Mouse (Mus musculus) hindbrain, embryonic 15.5 days (tissue): ENCODE results near the gene Proser3. TPM values are rescaled to one million over a fixed set of nuclear protein-coding genes. Genes with fewer than 3 reads are reported as not detected.
A peak's percentile ranks its signal among the peaks of the same experiment; 100 is the strongest.

Experiments used
- ATAC-seq: fragments of 200-750 bp; cut with Nextera tagmentation; 2 replicates; pipeline ENCODE4 v1.8.0; 2017; ENCODE audit warnings: low read depth, moderate number of reproducible peaks, moderate TSS enrichment; ENCODE audit not compliant: low FRiP score
- H3K27ac ChIP-seq: fragments of 300-500 bp; sonication (generic); replicated peaks from 2 replicates; pipeline ENCODE4 v1.5.1; 2015; ENCODE audit warnings: mild to moderate bottlenecking, inconsistent platforms
- H3K27me3 ChIP-seq: fragments of 300-500 bp; sonication (generic); 2 replicates; pipeline ENCODE4 v1.6.1; 2015; ENCODE audit warnings: control low read depth, inconsistent platforms
- H3K36me3 ChIP-seq: fragments of 300-500 bp; sonication (generic); 2 replicates; pipeline ENCODE4 v1.6.1; 2015; ENCODE audit warnings: control low read depth, inconsistent platforms
- H3K4me1 ChIP-seq: fragments of 300-500 bp; sonication (generic); replicated peaks from 2 replicates; pipeline ENCODE4 v1.6.1; 2015; ENCODE audit warnings: control low read depth, inconsistent platforms
- H3K4me2 ChIP-seq: fragments of 300-500 bp; sonication (generic); 2 replicates; pipeline ENCODE4 v1.6.1; 2015; ENCODE audit warnings: moderate library complexity, mild to moderate bottlenecking, inconsistent platforms
- H3K4me3 ChIP-seq: fragments of 300-500 bp; sonication (generic); 2 replicates; pipeline ENCODE4 v1.5.1; 2015; ENCODE audit warnings: mild to moderate bottlenecking, inconsistent platforms
- H3K9ac ChIP-seq: fragments of 300-500 bp; sonication (generic); 2 replicates; pipeline ENCODE4 v1.6.1; 2015; ENCODE audit warnings: inconsistent platforms
- H3K9me3 ChIP-seq: fragments of 300-500 bp; sonication (generic); 2 replicates; pipeline ENCODE4 v1.6.1; 2016; ENCODE audit warnings: control low read depth, inconsistent platforms
- WGBS: fragments of 180-500 bp; shearing (Covaris S2); methylation state at CpG from one replicate; pipeline ENCODE4 v1.1.7; 2015; 5-methylcytosine and 5-hydroxymethylcytosine counted together
- polyA plus RNA-seq: library from polyadenylated mRNA; unstranded; fragments of >200 nt; fragmentation: Nextera tagmentation; extraction: Ambion mirVana; gene quantifications from 2 replicates; pipeline ENCODE4 v1.2.1, GENCODE M21; 2015

The Proser3 gene
- polyA plus RNA-seq, 1 experiment from 2014 or later = 8.4 TPM

DNA sequence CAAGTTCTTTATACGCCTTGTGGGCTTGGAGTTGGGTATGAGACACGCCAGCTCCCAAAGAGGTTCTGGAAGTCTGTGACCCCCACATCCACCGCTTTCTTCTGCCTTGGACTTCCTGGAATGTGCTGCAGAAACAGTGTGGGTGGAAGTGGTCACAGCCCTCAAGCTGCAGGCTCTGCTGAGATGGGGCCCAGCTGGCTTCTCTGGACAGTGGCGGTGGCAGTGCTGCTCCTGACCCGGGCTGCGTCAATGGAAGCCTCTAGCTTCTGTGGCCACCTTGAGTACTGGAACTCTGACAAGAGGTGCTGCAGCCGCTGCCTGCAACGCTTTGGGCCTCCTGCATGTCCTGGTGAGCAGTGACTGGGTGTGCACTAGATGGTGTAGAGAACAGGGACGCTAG, 13.9 kb upstream of the Proser3 start:
- Histone ChIP-seq H3K36me3 (peaks cover 46% of the 10 kb centered on the region), H3K27me3 (no peaks in the 10 kb centered on the region), H3K9me3 (no peaks in the 10 kb centered on the region), H3K4me2 (no peak overlapping the region), H3K27ac (no peak overlapping the region), H3K4me3 (no peak overlapping the region), H3K4me1 (peaks cover 19% of the 10 kb centered on the region), H3K9ac (no peak overlapping the region)
- WGBS = 88% methylated on average over 9 of the region's 9 CpGs
- ATAC-seq = no peak

DNA sequence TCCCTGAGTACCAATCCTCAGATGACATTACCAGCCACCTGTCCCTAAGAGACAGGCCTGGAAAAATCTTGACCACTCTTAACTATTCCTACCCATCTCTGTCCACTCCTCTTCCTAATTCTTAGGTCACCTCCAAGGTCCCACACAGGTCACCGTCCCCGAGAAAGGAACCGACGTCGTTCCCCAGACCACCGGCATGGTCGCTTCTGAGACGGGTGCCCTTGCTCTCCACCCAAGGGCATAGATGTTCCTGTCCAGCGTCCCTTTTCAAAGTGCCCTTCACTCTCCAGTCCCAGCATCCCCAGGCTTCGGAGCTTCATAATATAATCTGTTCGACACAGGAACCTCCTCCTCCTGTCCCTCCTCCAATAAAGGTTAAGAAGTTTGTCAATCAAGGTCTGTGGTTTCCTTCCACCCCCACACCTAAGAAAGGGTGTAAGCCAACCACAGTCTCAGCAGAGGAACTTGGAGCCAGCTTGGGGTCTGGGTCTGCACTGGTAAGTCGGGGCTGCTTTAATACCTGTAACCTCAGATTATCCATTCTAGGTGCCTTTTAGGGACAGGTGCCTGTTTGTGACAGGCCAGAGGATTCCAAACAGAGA, 13.0 kb upstream of the Proser3 start, which contains the start of gene Igflr1:
Gene Igflr1, plus strand, starts transcription at position 458 of the 602 bp plus-strand sequence.
- no peak within 1 kb of the TSS for H3K9ac ChIP-seq
- H3K4me3 ChIP-seq = no peak within 1 kb of the TSS
- WGBS = 96% methylated on average over 12 of the region's 12 CpGs
- H3K27ac ChIP-seq = no peak within 1 kb of the TSS
- no peak for ATAC-seq
- H3K27me3 ChIP-seq = no peaks in the 10 kb centered on the region
- no peak within 1 kb of the TSS for H3K4me2 ChIP-seq
- peaks cover 37% of the 10 kb centered on the region for H3K36me3 ChIP-seq
- H3K9me3 ChIP-seq = no peaks in the 10 kb centered on the region
- H3K4me1 ChIP-seq = peaks cover 22% of the 10 kb centered on the region

DNA sequence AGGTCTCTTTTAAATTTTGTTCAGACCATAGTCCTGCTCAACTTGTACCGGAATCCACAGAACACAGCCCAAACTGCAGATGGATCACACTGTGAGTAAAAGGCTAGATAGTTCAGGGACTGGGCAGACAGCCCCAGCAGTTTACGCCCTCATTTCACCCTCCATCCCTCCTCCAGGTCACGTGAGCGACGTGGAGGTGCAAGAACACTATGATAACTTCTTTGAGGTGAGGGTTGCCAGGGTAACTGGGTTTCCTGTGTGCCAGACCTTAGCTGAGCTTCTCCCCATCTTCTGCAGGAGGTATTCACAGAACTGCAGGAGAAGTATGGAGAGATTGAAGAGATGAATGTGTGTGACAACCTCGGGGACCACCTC, 11.8 kb upstream of the Proser3 start:
- H3K27me3 ChIP-seq = no peaks in the 10 kb centered on the region
- H3K9ac ChIP-seq = peak overlapping the region; percentile 65
- H3K36me3 ChIP-seq = peaks cover 25% of the 10 kb centered on the region
- ATAC-seq = no peak
- no peaks in the 10 kb centered on the region for H3K9me3 ChIP-seq
- 21% methylated on average over 6 of the region's 6 CpGs for WGBS
- peak overlapping the region; percentile 93 for H3K27ac ChIP-seq
- peak overlapping the region; percentile 87 for H3K4me2 ChIP-seq
- peak overlapping the region; percentile 81 for H3K4me3 ChIP-seq
- peaks cover 28% of the 10 kb centered on the region for H3K4me1 ChIP-seq

DNA sequence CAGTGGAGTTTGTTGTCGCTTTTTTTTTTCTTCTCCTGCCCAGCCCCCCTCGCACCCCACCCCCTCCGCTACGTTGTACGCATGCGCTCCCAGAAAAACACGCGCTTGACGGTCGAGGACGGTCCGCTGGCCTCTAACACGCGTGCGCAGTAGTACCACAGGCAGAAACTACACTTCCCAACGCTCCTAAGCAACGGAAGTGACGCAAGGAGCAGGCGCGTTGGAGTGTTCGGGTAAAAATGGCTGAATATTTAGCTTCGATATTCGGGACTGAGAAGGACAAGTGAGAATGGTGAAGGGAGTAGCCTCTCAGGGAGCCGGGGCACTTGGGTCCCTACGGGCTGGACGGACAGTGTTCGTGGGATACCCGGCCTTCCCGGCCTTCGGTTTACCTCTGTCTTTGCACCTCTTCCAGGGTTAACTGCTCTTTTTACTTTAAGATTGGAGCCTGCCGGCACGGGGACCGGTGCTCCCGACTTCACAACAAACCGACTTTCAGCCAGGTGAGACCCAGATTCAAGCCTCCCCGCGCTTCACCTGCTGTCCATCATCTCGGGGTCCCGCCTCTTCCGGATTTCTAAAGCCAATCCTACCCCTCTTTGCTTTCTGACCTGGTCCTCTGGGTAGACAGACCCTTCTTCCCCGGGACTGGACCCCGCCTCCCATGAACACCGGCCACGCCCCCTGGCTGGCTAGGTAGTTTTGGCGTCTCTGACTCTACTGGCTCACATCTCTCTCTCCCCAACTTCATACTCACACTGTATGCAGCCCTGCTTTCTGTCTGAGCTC, 11.2 kb upstream of the Proser3 start, which contains the start of the genes U2af1l4, Gm49396 and Psenen:
Gene U2af1l4, plus strand, starts transcription at position 185 of the 789 bp plus-strand sequence.
Gene Gm49396, plus strand, starts transcription at position 228 of the 789 bp plus-strand sequence.
Gene Psenen, minus strand, starts transcription at position 511 of the 789 bp plus-strand sequence.
- ATAC-seq = peak; percentile 83
- Histone ChIP-seq H3K27ac (peak within 1 kb of the TSS; percentile 93), H3K9ac (peak within 1 kb of the TSS; percentile 65), H3K36me3 (peaks cover 19% of the 10 kb centered on the region), H3K9me3 (no peaks in the 10 kb centered on the region), H3K4me1 (peaks cover 34% of the 10 kb centered on the region), H3K4me3 (peak within 1 kb of the TSS; percentile 81), H3K27me3 (no peaks in the 10 kb centered on the region), H3K4me2 (peak within 1 kb of the TSS; percentile 87)
- WGBS = under 1% methylated on average over 45 of the region's 45 CpGs

DNA sequence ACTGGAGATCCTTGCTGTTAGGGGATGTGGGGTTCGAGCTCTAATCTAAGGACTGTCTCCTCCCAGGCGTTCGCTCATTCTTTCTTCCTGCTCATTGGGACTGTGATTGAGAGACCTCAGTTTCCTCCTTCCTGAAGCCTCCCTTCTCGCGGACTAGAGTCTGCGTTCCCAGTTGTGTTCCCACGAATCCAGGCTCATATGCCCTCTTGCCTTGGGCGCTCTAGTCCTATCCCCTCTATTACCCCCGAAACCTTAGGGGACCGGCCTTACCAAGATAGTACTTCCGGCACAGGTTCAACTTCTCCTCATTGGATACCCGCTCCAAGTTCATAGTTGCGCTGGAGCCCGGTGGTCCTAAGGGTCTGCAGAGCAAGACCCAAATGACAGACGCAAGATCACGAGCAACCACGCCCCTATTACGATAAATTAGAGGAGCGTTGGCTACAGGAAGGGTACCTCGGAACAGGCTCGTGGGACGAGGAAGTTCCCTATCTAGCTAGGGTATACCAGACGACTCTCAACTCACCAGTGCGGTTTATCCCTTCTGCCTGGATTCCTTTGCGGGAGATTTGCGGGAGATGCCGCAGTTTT, 10.5 kb upstream of the Proser3 start:
- WGBS = 2% methylated on average over 27 of the region's 27 CpGs
- no peak for ATAC-seq
- no peaks in the 10 kb centered on the region for H3K27me3 ChIP-seq
- peak overlapping the region; percentile 87 for H3K4me2 ChIP-seq
- H3K9ac ChIP-seq = peak overlapping the region; percentile 58
- H3K4me3 ChIP-seq = peak overlapping the region; percentile 81
- H3K27ac ChIP-seq = peak overlapping the region; percentile 93
- H3K4me1 ChIP-seq = peaks cover 40% of the 10 kb centered on the region
- H3K36me3 ChIP-seq = peaks cover 15% of the 10 kb centered on the region
- H3K9me3 ChIP-seq = no peaks in the 10 kb centered on the region

DNA sequence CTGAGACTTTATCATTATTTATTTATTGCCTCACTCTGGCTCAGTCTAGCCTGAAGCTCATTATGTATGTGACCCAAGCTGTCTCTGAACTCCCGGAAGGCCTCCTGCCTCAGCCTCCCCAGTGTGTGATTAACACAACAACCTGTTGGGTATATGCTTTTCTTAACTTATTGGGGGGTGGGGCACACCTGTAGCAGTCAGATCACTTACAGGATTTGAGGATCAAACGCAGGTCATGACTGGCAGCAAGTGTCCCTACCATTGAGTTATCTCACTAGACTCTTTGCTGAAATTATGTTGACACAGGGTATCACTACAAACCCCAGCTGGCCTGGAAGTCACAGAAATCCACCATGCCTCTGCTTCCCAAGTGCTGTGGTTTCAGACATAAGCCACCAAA, 8.2 kb upstream of the Proser3 start:
- ATAC-seq = no peak
- 70% methylated on average over 2 of the region's 2 CpGs for WGBS
- 0 out of 2 replicates have a peak overlapping the region, but pooled peaks have one; percentile 58 for H3K27ac ChIP-seq

DNA sequence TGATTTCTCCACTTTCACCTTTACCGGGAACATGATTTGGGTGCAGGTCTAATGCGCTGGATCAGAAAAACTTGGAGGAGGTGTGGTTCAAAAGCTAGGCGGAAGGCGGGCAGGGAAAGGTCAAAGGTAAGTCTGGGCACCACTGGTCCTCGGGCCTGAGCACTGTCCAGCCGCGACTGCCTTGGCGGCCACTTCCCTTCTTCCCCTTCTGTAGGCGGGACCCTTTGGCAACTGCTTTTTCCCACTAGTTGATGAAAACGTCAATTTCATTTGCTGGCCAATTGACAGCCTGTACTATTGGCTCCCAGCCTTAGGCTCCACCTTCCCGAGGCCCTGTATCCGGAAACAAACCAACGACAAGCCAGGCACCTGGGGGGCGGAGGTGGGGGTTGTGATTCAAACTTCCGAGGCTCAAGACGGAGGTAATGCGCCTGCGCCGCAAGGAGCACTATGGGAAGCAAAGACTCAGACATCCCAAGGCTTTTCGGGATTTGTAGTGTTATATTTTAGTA, 7.4 kb upstream of the Proser3 start, which contains the start of gene Lin37:
Gene Lin37, minus strand, starts transcription at position 396 of the 512 bp plus-strand sequence.
- Histone ChIP-seq H3K36me3 (peaks cover 27% of the 10 kb centered on the region), H3K9ac (peak within 1 kb of the TSS; percentile 76), H3K4me3 (peak within 1 kb of the TSS; percentile 67), H3K9me3 (no peaks in the 10 kb centered on the region), H3K27me3 (no peaks in the 10 kb centered on the region), H3K27ac (peak within 1 kb of the TSS; percentile 71), H3K4me2 (peak within 1 kb of the TSS; percentile 98), H3K4me1 (peaks cover 42% of the 10 kb centered on the region)
- peak; percentile 90 for ATAC-seq
- 0% methylated on average over 20 of the region's 20 CpGs for WGBS

More for the DNA sequence above, 8.2 kb upstream of the Proser3 start:
- H3K4me3 ChIP-seq = no peak overlapping the region
- H3K27me3 ChIP-seq = no peaks in the 10 kb centered on the region
- H3K4me2 ChIP-seq = no peak overlapping the region
- H3K9me3 ChIP-seq = no peaks in the 10 kb centered on the region
- peaks cover 26% of the 10 kb centered on the region for H3K36me3 ChIP-seq
- H3K4me1 ChIP-seq = peaks cover 42% of the 10 kb centered on the region
- H3K9ac ChIP-seq = no peak overlapping the region

DNA sequence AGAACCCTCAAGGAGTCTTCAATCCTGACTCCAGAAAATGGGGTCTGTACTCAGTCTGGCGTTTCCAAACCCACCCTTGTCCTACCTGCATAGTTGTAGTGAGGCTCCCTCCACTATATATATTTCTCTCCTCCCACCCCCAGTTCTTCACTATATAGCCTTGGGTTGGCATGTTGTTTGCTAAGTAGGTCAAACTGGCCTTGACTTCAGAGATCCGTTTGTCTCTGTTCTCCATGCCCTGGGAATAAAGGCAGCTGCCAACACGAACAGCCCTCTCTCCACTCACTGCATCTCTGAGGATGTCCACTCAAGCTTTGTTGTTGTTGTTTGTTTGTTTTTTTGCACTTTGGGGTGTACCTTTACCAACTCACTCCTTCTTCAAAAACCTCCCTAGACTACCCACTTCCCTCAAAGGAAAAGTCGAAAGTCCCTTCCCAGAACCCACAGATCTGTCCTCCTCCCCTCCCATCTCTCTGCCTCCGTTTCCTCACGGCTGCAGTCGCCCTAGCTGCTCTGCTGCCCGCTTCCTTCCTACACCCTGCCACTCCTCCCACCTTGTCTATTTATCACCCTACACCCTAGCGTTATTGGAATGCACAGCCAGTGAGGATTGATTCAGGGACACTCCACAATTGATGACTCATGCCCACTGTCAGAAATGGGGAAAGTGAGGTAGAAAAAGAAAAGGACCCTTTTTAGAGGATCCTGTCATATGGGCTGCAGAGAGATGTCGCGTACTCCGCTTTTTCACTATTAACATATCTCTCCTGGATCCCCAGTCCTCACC, 6.8 kb upstream of the Proser3 start:
- peaks cover 36% of the 10 kb centered on the region for H3K4me1 ChIP-seq

DNA sequence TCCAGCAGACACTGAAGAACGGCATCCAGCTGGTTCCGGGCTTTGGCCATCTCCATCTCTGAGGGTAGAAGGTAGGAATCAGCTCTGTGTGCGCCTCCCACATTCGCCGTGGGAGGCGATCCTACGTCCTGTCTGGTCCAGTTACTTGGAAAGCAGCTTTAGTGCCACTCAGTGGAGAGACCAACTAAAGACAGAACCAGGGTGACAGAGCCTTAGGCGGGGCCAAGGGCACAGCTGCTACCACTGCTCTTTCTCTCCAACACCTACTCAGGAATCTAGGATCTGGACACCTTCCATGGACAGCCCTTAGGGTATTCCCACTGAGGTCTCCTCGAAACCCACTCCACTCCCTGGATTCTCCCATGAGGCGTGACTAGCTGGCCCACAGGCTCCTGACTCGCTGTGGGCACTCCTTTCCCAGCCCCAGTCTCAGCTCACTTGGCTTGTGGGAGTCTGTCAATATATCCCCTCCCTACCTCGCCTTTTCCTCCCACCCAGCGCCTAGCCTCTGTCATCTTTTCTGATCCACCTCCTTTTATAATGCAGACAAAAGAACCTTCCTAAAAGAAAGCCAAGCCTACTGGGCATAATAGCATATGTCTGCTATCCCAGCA, 5.9 kb upstream of the Proser3 start:
- Histone ChIP-seq H3K4me2 (peak overlapping the region; percentile 98), H3K9ac (no peak overlapping the region)
- 90% methylated on average over 13 of the region's 13 CpGs for WGBS

More for the DNA sequence above, 6.8 kb upstream of the Proser3 start:
- Histone ChIP-seq H3K36me3 (peaks cover 27% of the 10 kb centered on the region), H3K27ac (peak overlapping the region; percentile 71), H3K4me3 (peak overlapping the region; percentile 67), H3K9ac (peak overlapping the region; percentile 76), H3K27me3 (no peaks in the 10 kb centered on the region), H3K9me3 (no peaks in the 10 kb centered on the region), H3K4me2 (peak overlapping the region; percentile 98)
- ATAC-seq = 0 out of 2 replicates have a peak, but pooled peaks have one; percentile 1
- WGBS = 19% methylated on average over 12 of the region's 12 CpGs

DNA sequence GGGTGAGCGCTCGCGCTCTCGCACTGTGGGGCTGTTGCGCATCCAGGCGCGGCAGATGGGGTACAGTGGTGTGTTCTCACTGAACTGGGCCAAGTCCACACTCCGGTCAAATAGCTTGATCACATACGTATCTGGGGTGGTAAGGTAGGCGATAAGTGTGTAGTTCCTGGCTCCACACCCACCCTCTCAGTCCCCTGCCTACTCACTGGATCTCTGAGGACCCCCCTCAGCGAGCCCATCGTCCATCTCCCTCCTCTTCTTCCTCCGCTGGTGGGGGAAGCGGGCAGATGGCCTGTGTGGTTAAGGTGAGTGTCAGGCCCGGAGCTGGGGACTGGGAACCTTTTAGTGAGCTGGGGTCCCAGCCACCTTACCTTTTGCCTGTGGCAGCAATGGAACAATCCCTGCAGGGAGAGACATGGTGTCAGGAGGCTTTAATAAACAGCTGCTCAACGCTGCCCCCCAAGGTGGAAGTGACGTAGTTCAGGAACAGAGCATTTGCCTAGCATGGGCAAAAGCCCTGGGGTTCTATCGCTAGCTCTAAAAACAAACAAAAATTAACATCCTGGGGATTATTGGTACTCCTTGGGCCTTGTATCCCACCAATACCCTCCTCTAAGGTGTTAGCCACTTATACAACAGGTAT, 4.9 kb upstream of the Proser3 start:
- Histone ChIP-seq H3K4me2 (no peak overlapping the region), H3K27ac (no peak overlapping the region), H3K4me1 (peaks cover 42% of the 10 kb centered on the region), H3K36me3 (peaks cover 27% of the 10 kb centered on the region), H3K27me3 (no peaks in the 10 kb centered on the region), H3K4me3 (no peak overlapping the region), H3K9me3 (no peaks in the 10 kb centered on the region), H3K9ac (no peak overlapping the region)
- WGBS = 92% methylated on average over 18 of the region's 18 CpGs
- ATAC-seq = no peak

More for the DNA sequence above, 5.9 kb upstream of the Proser3 start:
- no peak for ATAC-seq
- Histone ChIP-seq H3K27ac (no peak overlapping the region), H3K27me3 (no peaks in the 10 kb centered on the region), H3K9me3 (no peaks in the 10 kb centered on the region), H3K4me3 (0 out of 2 replicates have a peak overlapping the region, but pooled peaks have one; percentile 67), H3K36me3 (peaks cover 27% of the 10 kb centered on the region), H3K4me1 (peaks cover 41% of the 10 kb centered on the region)
